Comparison of ENCODE assay signal across 8 mouse cellular contexts in genomic region chr4:134466381-134467262, GRCm38 (mm10). TPM values are rescaled to one million over a fixed set of nuclear protein-coding genes. Genes with fewer than 3 reads are reported as not detected.
DNase-seq lines count a peak whose midpoint lies in the region; ATAC-seq and TF ChIP-seq lines count a peak whose summit lies in the region.

No protein-coding gene starts in this region.

- ATAC-seq in heart, embryonic 16.5 days (replicated peaks; ENCODE audit: extremely low read depth, insufficient read depth, low FRiP score), result no peak
- no peak for ATAC-seq in hindbrain, embryonic 12.5 days (ENCODE audit: low FRiP score)
- no peak for ATAC-seq in midbrain, embryonic 13.5 days
- ATAC-seq in megakaryocyte, adult 5-6 weeks (ENCODE audit: poor library complexity, severe bottlenecking), result no peak

- H3K4me2 ChIP-seq in heart, embryonic 16.5 days (ENCODE audit: low read depth, low read length), result peak overlapping the region; percentile 96; the same call in 1 of the 2 replicates
- peak overlapping the region; percentile 91 for H3K4me2 ChIP-seq in hindbrain, embryonic 12.5 days (replicated peaks)
- H3K4me2 ChIP-seq in midbrain, embryonic 13.5 days (replicated peaks), result peak overlapping the region; percentile 85

- peak overlapping the region; percentile 69 for H3K27ac ChIP-seq in heart, embryonic 16.5 days (ENCODE audit: low read length)
- H3K27ac ChIP-seq in hindbrain, embryonic 12.5 days, result peak overlapping the region; percentile 98
- peak overlapping the region; percentile 99 for H3K27ac ChIP-seq in midbrain, embryonic 13.5 days

- no peak for TF ChIP-seq CTCF in brain, embryonic 14.5 days (IDR thresholded peaks at IDR 0.05; ENCODE audit: borderline replicate concordance, extremely low read depth, insufficient read depth, insufficient read length)

- H3K9ac ChIP-seq in heart, embryonic 16.5 days (ENCODE audit: low read length), result peak overlapping the region; percentile 91
- peak overlapping the region; percentile 98 for H3K9ac ChIP-seq in hindbrain, embryonic 12.5 days
- H3K9ac ChIP-seq in midbrain, embryonic 13.5 days (replicated peaks), result peak overlapping the region; percentile 93

- intact Hi-C loops in heart, postnatal 25 days (cut with DNase I), result no loop called here
- intact Hi-C loops in left cerebral cortex, postnatal 10 days (cut with DNase I), result no loop called here

- peak overlapping the region; percentile 90; the same call in 1 of the 2 replicates for H3K4me3 ChIP-seq in heart, embryonic 16.5 days (ENCODE audit: low read length)
- peak overlapping the region; percentile 82 for H3K4me3 ChIP-seq in hindbrain, embryonic 12.5 days
- H3K4me3 ChIP-seq in midbrain, embryonic 13.5 days (replicated peaks), result peak overlapping the region; percentile 63

- no peak for DNase-seq in heart, postnatal 25 days (ENCODE audit: low spot score)
- peak; percentile 65 for DNase-seq in brain, embryonic 14.5 days (ENCODE audit: low read depth)
- no peak for DNase-seq in left cerebral cortex, postnatal 10 days (ENCODE audit: extremely low spot score in 1 of 2, low spot score in 2 of 2)
- DNase-seq in embryo, embryonic 9.5 days (ENCODE audit: extremely low spot score), result no peak

- H3K36me3 ChIP-seq in heart, embryonic 16.5 days (ENCODE audit: control insufficient read depth, insufficient read depth), result peaks cover 10% of the 10 kb centered on the region
- peaks cover 9% of the 10 kb centered on the region for H3K36me3 ChIP-seq in hindbrain, embryonic 12.5 days
- peaks cover 9% of the 10 kb centered on the region for H3K36me3 ChIP-seq in midbrain, embryonic 13.5 days

- H3K9me3 ChIP-seq in heart, embryonic 16.5 days (replicated peaks; ENCODE audit: control insufficient read depth, low read length), result peaks cover 3% of the 10 kb centered on the region; the same call in 1 of the 2 replicates
- no peaks in the 10 kb centered on the region for H3K9me3 ChIP-seq in hindbrain, embryonic 12.5 days (replicated peaks)
- H3K9me3 ChIP-seq in midbrain, embryonic 13.5 days, result no peaks in the 10 kb centered on the region

- no peaks in the 10 kb centered on the region for H3K27me3 ChIP-seq in heart, embryonic 16.5 days (ENCODE audit: control insufficient read depth, insufficient read depth, low read length)
- H3K27me3 ChIP-seq in hindbrain, embryonic 12.5 days, result no peaks in the 10 kb centered on the region
- H3K27me3 ChIP-seq in midbrain, embryonic 13.5 days, result no peaks in the 10 kb centered on the region

- WGBS in heart, embryonic 16.5 days, result 73% methylated on average over 11 of the region's 11 CpGs
- WGBS in hindbrain, embryonic 12.5 days, result 56% methylated on average over 11 of the region's 11 CpGs
- WGBS in midbrain, embryonic 13.5 days, result 45% methylated on average over 11 of the region's 11 CpGs

- TF ChIP-seq POLR2A in brain, embryonic 14.5 days (IDR thresholded peaks at IDR 0.05; ENCODE audit: borderline replicate concordance, extremely low read depth, insufficient read depth, insufficient read length, poor library complexity, severe bottlenecking), result no peak

- peaks cover 9% of the 10 kb centered on the region for H3K4me1 ChIP-seq in heart, embryonic 16.5 days (ENCODE audit: control insufficient read depth, insufficient read depth, low read length)
- H3K4me1 ChIP-seq in hindbrain, embryonic 12.5 days, result peaks cover 25% of the 10 kb centered on the region
- peaks cover 43% of the 10 kb centered on the region for H3K4me1 ChIP-seq in midbrain, embryonic 13.5 days (replicated peaks)

RNA-seq across cellular contexts. Expression of gene Stmn1, which starts 1.5 kb away (rescaled TPM):
- 936 and 979 TPM in 2 replicates for polyA plus RNA-seq in heart, embryonic 16.5 days (2015; fragmentation: Nextera tagmentation; extraction: Ambion mirVana)
- total RNA-seq in heart, postnatal 25 days (2021), result 10 to 100 TPM; 24.5 to 26.4 TPM
- polyA plus RNA-seq in brain, embryonic 14.5 days (2012; rRNA removed), result 1,070 and 2,202 TPM in 2 replicates
- polyA plus RNA-seq in hindbrain, embryonic 12.5 days (2016; fragmentation: Nextera tagmentation; extraction: Ambion mirVana), result 4,582 and 4,772 TPM in 2 replicates
- polyA plus RNA-seq in midbrain, embryonic 13.5 days (2015; fragmentation: Nextera tagmentation; extraction: Ambion mirVana), result 7,568 and 8,132 TPM in 2 replicates
- total RNA-seq in left cerebral cortex, postnatal 10 days (2021), result 1,000 to 10,000 TPM; 1,910 to 2,141 TPM
- total RNA-seq in megakaryocyte, adult 5-6 weeks (2015), result 563 and 570 TPM in 2 replicates
- total RNA-seq in megakaryocyte, adult 5-6 weeks (2017), result 790 and 821 TPM in 2 replicates

RNA-seq across cellular contexts. Expression of gene Paqr7, which starts 29.9 kb away (rescaled TPM):
- polyA plus RNA-seq in heart, embryonic 16.5 days (2015; fragmentation: Nextera tagmentation; extraction: Ambion mirVana), result 12.4 and 13.2 TPM in 2 replicates
- total RNA-seq in heart, postnatal 25 days (2021), result 10 to 100 TPM; 16.9 to 17.4 TPM
- polyA plus RNA-seq in brain, embryonic 14.5 days (2012; rRNA removed), result 19.6 and 21.3 TPM in 2 replicates
- 9.7 and 9.8 TPM in 2 replicates for polyA plus RNA-seq in hindbrain, embryonic 12.5 days (2016; fragmentation: Nextera tagmentation; extraction: Ambion mirVana)
- 10.8 and 12.8 TPM in 2 replicates for polyA plus RNA-seq in midbrain, embryonic 13.5 days (2015; fragmentation: Nextera tagmentation; extraction: Ambion mirVana)
- total RNA-seq in left cerebral cortex, postnatal 10 days (2021), result 10 to 100 TPM; 44.2 to 51.7 TPM
- total RNA-seq in megakaryocyte, adult 5-6 weeks (2015), result 10.7 and 11.7 TPM in 2 replicates
- 17.0 and 17.6 TPM in 2 replicates for total RNA-seq in megakaryocyte, adult 5-6 weeks (2017)

RNA-seq across cellular contexts. Expression of gene Aunip, which starts 44.2 kb away (rescaled TPM):
- 8.1 and 10.0 TPM in 2 replicates for polyA plus RNA-seq in heart, embryonic 16.5 days (2015; fragmentation: Nextera tagmentation; extraction: Ambion mirVana)
- total RNA-seq in heart, postnatal 25 days (2021), result under 1 TPM; 0.34 to 0.47 TPM
- polyA plus RNA-seq in brain, embryonic 14.5 days (2012; rRNA removed), result 2.8 and 3.9 TPM in 2 replicates
- 6.3 and 7.6 TPM in 2 replicates for polyA plus RNA-seq in hindbrain, embryonic 12.5 days (2016; fragmentation: Nextera tagmentation; extraction: Ambion mirVana)
- polyA plus RNA-seq in midbrain, embryonic 13.5 days (2015; fragmentation: Nextera tagmentation; extraction: Ambion mirVana), result 3.9 and 4.4 TPM in 2 replicates
- 1 to 10 TPM in 1 of 2 experiments, under 1 TPM in 1; 0.88 to 1.0 TPM for total RNA-seq in left cerebral cortex, postnatal 10 days (2021)
- 3.7 and 3.9 TPM in 2 replicates for total RNA-seq in megakaryocyte, adult 5-6 weeks (2015)
- 12.6 and 17.0 TPM in 2 replicates for total RNA-seq in megakaryocyte, adult 5-6 weeks (2017)
